Mouse (Mus musculus) small intestine, adult 2 months (tissue): ENCODE results near the gene Prg2. TPM values are rescaled to one million over a fixed set of nuclear protein-coding genes. Genes with fewer than 3 reads are reported as not detected.

Experiments
- H3K27ac ChIP-seq: fragments of 200-500 bp; 2 replicates; pipeline ENCODE4 v1.5.1; 2012; ENCODE audit warnings: low read depth, low read length, control low read depth, inconsistent platforms; ENCODE audit not compliant: insufficient read depth
- H3K27me3 ChIP-seq: fragments of 200-500 bp; 2 replicates; pipeline ENCODE4 v1.6.1; 2012; ENCODE audit warnings: mild to moderate bottlenecking, moderate library complexity, low read length, inconsistent platforms; ENCODE audit not compliant: control insufficient read depth, insufficient read depth
- H3K36me3 ChIP-seq: fragments of 200-500 bp; 2 replicates; pipeline ENCODE4 v1.6.1; 2012; ENCODE audit warnings: mild to moderate bottlenecking, low read length, control low read depth, inconsistent platforms; ENCODE audit not compliant: control insufficient read depth, insufficient read depth
- H3K4me1 ChIP-seq: fragments of 200-500 bp; 2 replicates; pipeline ENCODE4 v1.6.1; 2012; ENCODE audit warnings: low read length, inconsistent platforms, mixed read lengths; ENCODE audit not compliant: control insufficient read depth, insufficient read depth, insufficient read length
- H3K4me3 ChIP-seq: fragments of 200-500 bp; 2 replicates; pipeline ENCODE4 v1.5.1; 2012; ENCODE audit warnings: low read depth, mild to moderate bottlenecking, control low read depth, inconsistent platforms, low read length, moderate library complexity
- CTCF ChIP-seq: fragments of 200-500 bp; IDR thresholded peaks from 2 replicates; pipeline ENCODE4 v1.5.1; 2012; ENCODE audit warnings: low read depth, mild to moderate bottlenecking, control low read depth, inconsistent platforms, low read length, moderate library complexity, mixed read lengths; ENCODE audit not compliant: insufficient replicate concordance, insufficient read length; ENCODE audit errors: extremely low read depth
- POLR2A ChIP-seq: fragments of 200-500 bp; IDR thresholded peaks from 2 replicates; pipeline ENCODE4 v1.6.1; 2012; ENCODE audit warnings: low read depth, mild to moderate bottlenecking, control low read depth, inconsistent platforms, low read length, moderate library complexity
- WGBS: fragments of 180-500 bp; shearing (Covaris S2); methylation state at CpG from one replicate; pipeline ENCODE4 v1.1.7; 2018; 5-methylcytosine and 5-hydroxymethylcytosine counted together
- polyA plus RNA-seq: library from polyadenylated mRNA; depleted of rRNA; stranded (reverse); fragments of >200 nt; gene quantifications from 2 replicates; pipeline ENCODE4 v1.2.3, GENCODE M21; 2012

Gene Prg2
- polyA plus RNA-seq, 1 experiment, result 0.49 TPM

GRCm38 (mm10) chr2:85001497-85001896 is 21.2 kb downstream of the Prg2 start:
- Histone ChIP-seq H3K36me3 (no peaks in the 10 kb centered on the region), H3K27ac (no peak overlapping the region; the same call in 1 of the 2 replicates), H3K27me3 (no peaks in the 10 kb centered on the region), H3K4me3 (no peak overlapping the region), H3K4me1 (no peaks in the 10 kb centered on the region)
- TF ChIP-seq CTCF (no peak), POLR2A (no peak)
- WGBS, result 80% methylated on average over 13 of the region's 13 CpGs

DNA sequence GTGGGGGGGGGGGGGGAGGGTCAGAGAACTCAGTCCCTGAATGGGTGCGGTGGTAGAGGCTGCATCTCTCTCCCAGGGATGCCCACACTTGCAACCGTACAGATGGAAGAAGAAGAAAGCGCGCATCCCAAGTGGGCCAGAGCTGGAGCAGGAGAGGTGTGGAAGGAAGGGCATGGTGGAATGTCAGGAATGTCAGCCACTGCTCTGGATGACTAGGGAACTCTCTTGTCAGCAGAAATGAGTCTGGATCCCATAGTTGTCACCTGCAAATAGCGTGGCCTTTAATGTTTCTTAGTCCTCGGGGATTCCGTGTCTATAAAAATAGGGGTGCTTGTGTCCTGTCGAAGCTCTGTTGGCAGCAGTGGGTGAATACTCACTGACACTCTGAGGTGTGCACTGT is 22.3 kb downstream of the Prg2 start:
- Histone ChIP-seq H3K27ac (no peak overlapping the region), H3K27me3 (no peaks in the 10 kb centered on the region), H3K4me3 (no peak overlapping the region), H3K4me1 (no peaks in the 10 kb centered on the region), H3K36me3 (no peaks in the 10 kb centered on the region)
- TF ChIP-seq POLR2A (no peak), CTCF (no peak)
- WGBS, result 81% methylated on average over 8 of the region's 8 CpGs

DNA sequence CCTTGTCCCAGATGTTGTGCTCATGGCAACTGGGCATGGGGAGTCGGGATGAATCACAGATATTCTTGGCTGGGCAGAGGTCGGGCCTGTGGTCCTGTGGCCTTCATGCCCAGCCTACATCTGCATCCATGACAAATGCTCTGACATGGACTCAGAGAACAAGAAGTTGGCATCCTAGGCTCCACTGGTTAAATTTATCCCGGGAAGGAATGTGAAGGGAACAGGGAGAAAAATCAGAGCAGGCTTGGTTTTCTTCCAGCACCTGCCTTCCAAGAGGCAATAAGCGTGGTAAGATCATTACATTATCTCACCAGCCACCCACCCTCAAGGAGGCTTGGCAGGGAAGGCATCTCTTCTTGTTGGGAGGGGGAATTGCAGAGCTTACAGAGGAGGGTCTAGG is 24.1 kb downstream of the Prg2 start:
- H3K36me3 ChIP-seq, result no peaks in the 10 kb centered on the region
- H3K27ac ChIP-seq, result no peak overlapping the region
- no peak for TF ChIP-seq CTCF
- TF ChIP-seq POLR2A, result no peak
- no peaks in the 10 kb centered on the region for H3K27me3 ChIP-seq
- H3K4me1 ChIP-seq, result no peaks in the 10 kb centered on the region; the same call in 1 of the 2 replicates
- no peak overlapping the region for H3K4me3 ChIP-seq
- WGBS, result 80% methylated on average over 4 of the region's 4 CpGs

- H3K4me1 ChIP-seq, result peaks cover 8% of the 10 kb centered on the region; the same call in 1 of the 2 replicates
- H3K4me3 ChIP-seq, result no peak overlapping the region
- 89% methylated on average over 7 of the region's 7 CpGs for WGBS
- no peaks in the 10 kb centered on the region for H3K27me3 ChIP-seq
- H3K27ac ChIP-seq, result no peak overlapping the region
- no peaks in the 10 kb centered on the region for H3K36me3 ChIP-seq
- no peak for TF ChIP-seq CTCF
- TF ChIP-seq POLR2A, result no peak
Observed at GRCm38 (mm10) chr2:85006600-85006999, 26.3 kb downstream of the Prg2 start.

DNA sequence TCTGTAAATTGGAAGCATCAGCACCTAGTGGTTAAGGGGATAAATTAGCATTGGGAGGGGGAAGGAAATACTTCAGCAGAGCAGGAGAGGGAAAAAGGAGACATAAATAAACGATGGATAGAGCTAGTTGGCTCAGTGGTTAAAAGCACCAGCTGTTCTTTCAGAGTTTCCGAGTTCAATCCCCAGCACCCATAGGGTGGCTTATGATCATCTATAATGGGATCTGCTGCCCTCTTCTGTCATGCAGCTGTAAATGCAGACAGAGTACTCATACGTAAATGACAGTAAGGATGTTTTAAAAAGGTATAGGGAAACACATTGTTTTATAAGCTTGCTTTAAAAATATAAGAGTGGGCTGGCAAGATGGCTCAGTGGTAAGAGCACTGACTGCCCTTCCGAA is 27.5 kb downstream of the Prg2 start:
- Histone ChIP-seq H3K4me3 (no peak overlapping the region), H3K27ac (no peak overlapping the region), H3K36me3 (no peaks in the 10 kb centered on the region), H3K27me3 (no peaks in the 10 kb centered on the region), H3K4me1 (peaks cover 8% of the 10 kb centered on the region; the same call in 1 of the 2 replicates)
- no peak for TF ChIP-seq POLR2A
- no peak for TF ChIP-seq CTCF
- WGBS, result 27% methylated on average over 4 of the region's 4 CpGs

GRCm38 (mm10) chr2:85009212-85009611 is 29.0 kb downstream of the Prg2 start:
- 18% methylated on average over 2 of the region's 2 CpGs for WGBS
- H3K4me1 ChIP-seq, result peaks cover 8% of the 10 kb centered on the region; the same call in 1 of the 2 replicates
- TF ChIP-seq CTCF (no peak), POLR2A (no peak)
- 0 out of 2 replicates have a peak overlapping the region, but pooled peaks have one; percentile 17 for H3K27ac ChIP-seq
- H3K27me3 ChIP-seq, result no peaks in the 10 kb centered on the region
- H3K4me3 ChIP-seq, result no peak overlapping the region
- no peaks in the 10 kb centered on the region for H3K36me3 ChIP-seq

GRCm38 (mm10) chr2:85011906-85012604 is 31.8 kb downstream of the Prg2 start:
- H3K4me1 ChIP-seq, result peaks cover 8% of the 10 kb centered on the region; the same call in 1 of the 2 replicates
- H3K27me3 ChIP-seq, result no peaks in the 10 kb centered on the region
- H3K27ac ChIP-seq, result no peak overlapping the region
- TF ChIP-seq CTCF (no peak), POLR2A (no peak)
- no peaks in the 10 kb centered on the region for H3K36me3 ChIP-seq
- WGBS, result 32% methylated on average over 9 of the region's 9 CpGs
- no peak overlapping the region for H3K4me3 ChIP-seq
